Mouse (Mus musculus) limb, embryonic 11.5 days (tissue): ENCODE results near the gene Mrgpra6. TPM values are rescaled to one million over a fixed set of nuclear protein-coding genes. Genes with fewer than 3 reads are reported as not detected.
A peak's percentile ranks its signal among the peaks of the same experiment; 100 is the strongest.

Experiments used
- ATAC-seq: fragments of 200-750 bp; cut with Nextera tagmentation; 2 replicates; pipeline ENCODE4 v1.8.0; 2017; ENCODE audit warnings: low read depth; ENCODE audit not compliant: insufficient number of reproducible peaks, low FRiP score, low TSS enrichment
- DNase-seq: peaks from one replicate; pipeline ENCODE4 v3.0.0-alpha.2; 2015; ENCODE audit warnings: low spot score
- H3K27ac ChIP-seq: fragments of 300-500 bp; sonication (generic); replicated peaks from 2 replicates; pipeline ENCODE4 v1.5.1; 2014; ENCODE audit warnings: low read depth, mild to moderate bottlenecking, low read length
- H3K27me3 ChIP-seq: fragments of 300-500 bp; sonication (generic); 2 replicates; pipeline ENCODE4 v1.6.1; 2014; ENCODE audit warnings: mild to moderate bottlenecking, low read length, mixed read lengths; ENCODE audit not compliant: control insufficient read depth, insufficient read depth
- H3K36me3 ChIP-seq: fragments of 300-500 bp; sonication (generic); 2 replicates; pipeline ENCODE4 v1.6.1; 2014; ENCODE audit warnings: mild to moderate bottlenecking, low read length, moderate library complexity, mixed read lengths; ENCODE audit not compliant: control insufficient read depth, insufficient read depth
- H3K4me1 ChIP-seq: fragments of 300-500 bp; sonication (generic); 2 replicates; pipeline ENCODE4 v1.6.1; 2014; ENCODE audit warnings: low read length, mixed read lengths; ENCODE audit not compliant: control insufficient read depth, insufficient read depth
- H3K4me2 ChIP-seq: fragments of 300-500 bp; sonication (generic); 2 replicates; pipeline ENCODE4 v1.6.1; 2014; ENCODE audit warnings: low read depth, mild to moderate bottlenecking, moderate library complexity; ENCODE audit not compliant: severe bottlenecking
- H3K4me3 ChIP-seq: fragments of 300-500 bp; sonication (generic); 2 replicates; pipeline ENCODE4 v1.5.1; 2014; ENCODE audit warnings: low read depth, low read length
- H3K9ac ChIP-seq: fragments of 300-500 bp; sonication (generic); 2 replicates; pipeline ENCODE4 v1.6.1; 2014; ENCODE audit warnings: mild to moderate bottlenecking, low read length
- H3K9me3 ChIP-seq: fragments of 300-500 bp; sonication (generic); 2 replicates; pipeline ENCODE4 v1.6.1; 2016; ENCODE audit warnings: low read length; ENCODE audit not compliant: control insufficient read depth
- WGBS: fragments of 180-500 bp; shearing (Covaris S2); extraction: QIAGEN DNeasy Blood & Tissue Kit; methylation state at CpG from one replicate; pipeline ENCODE4 v1.1.7; 2014; 5-methylcytosine and 5-hydroxymethylcytosine counted together
- polyA plus RNA-seq: library from polyadenylated mRNA; unstranded; fragments of >200 nt; fragmentation: Nextera tagmentation; extraction: Ambion mirVana; gene quantifications from 2 replicates; pipeline ENCODE4 v1.2.1, GENCODE M21; 2014

Gene Mrgpra6
- polyA plus RNA-seq, 1 experiment from 2014 or later: not detected

DNA sequence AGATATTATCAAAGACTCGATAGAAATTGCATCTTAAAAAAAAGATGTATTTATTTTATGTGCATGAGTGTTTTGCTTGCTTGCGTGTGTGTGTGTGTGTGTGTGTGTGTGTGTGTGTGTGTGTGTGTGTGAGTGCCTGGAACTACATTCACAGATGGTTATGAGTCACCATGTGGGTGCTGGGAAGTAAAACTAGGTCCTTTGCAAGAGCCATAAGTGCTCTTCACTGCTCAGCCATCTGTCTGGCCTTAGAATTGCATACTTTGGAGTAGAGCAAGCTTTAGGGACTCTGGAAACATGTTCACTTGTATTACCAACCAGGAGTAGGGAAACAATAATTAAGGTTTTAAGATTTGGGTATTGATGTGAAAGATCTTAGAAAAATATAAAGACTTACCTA lies 48.9 kb downstream of the Mrgpra6 start:
- WGBS: 96% methylated on average over 2 of the region's 2 CpGs
- ATAC-seq: no peak
- H3K9me3 ChIP-seq: no peaks in the 10 kb centered on the region

DNA sequence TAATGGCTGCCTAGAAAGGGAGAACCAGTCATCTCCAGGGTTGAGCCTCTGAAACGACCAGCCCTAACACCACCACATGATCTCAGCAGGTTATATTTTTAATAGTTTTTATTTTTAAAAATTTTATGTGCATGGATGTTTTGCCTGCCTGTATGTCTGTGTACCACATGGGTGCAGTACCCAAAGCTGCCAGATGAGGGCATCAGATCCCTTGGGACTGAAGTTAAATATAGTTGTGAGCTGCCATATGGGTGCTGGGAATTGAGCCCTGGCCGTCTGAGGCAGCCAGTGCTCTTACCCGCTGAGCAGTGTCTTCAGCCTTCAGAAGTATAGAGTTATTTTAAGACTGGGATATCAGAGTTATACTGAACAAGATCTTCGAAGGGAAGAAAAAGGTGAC lies 49.3 kb downstream of the Mrgpra6 start:
- no peak for DNase-seq
- WGBS: 89% methylated on average over 4 of the region's 4 CpGs
- H3K4me1 ChIP-seq: no peaks in the 10 kb centered on the region

More for the DNA sequence above, 48.9 kb downstream of the Mrgpra6 start:
- Histone ChIP-seq H3K4me2 (no peak overlapping the region), H3K36me3 (no peaks in the 10 kb centered on the region), H3K4me1 (no peaks in the 10 kb centered on the region), H3K27me3 (no peaks in the 10 kb centered on the region), H3K9ac (no peak overlapping the region), H3K27ac (no peak overlapping the region), H3K4me3 (no peak overlapping the region)
- no peak for DNase-seq

DNA sequence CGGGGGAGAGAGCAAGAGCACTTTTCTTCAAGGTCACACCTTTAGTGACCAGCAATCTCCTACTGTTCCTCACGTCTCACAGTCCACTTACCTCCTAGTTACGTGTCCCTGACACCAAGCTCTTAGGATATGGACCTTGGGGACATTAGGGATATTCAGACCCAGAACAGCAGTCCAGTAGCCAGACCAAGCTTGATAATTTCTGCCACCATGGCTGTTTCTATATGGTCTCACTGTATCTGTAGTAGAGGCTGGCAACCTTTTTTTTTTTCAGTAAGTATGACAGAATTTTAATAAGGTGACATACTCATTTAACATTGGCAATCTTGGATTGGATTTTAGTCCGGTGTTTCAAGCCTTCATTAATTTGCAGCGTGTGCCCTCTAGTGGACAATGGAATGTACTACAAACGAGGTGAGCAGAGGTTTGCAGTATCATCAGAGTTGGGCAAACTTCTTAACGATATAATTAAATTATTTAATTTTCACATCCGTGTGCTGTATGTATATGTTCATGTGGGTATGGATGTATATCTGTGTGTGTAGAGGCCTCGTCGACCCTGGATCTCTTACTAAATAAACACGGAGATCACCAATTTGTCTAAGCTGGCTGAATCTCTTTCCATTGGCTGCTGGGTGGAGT lies 54.2 kb downstream of the Mrgpra6 start:
- Histone ChIP-seq H3K9ac (no peak overlapping the region), H3K4me1 (no peaks in the 10 kb centered on the region), H3K36me3 (no peaks in the 10 kb centered on the region), H3K4me2 (no peak overlapping the region), H3K4me3 (no peak overlapping the region), H3K27me3 (no peaks in the 10 kb centered on the region), H3K27ac (no peak overlapping the region), H3K9me3 (no peaks in the 10 kb centered on the region)
- 17% methylated on average over 11 of the region's 11 CpGs for WGBS
- peak; percentile 54 for DNase-seq
- ATAC-seq: no peak

More for the DNA sequence above, 49.3 kb downstream of the Mrgpra6 start:
- ATAC-seq: no peak
- Histone ChIP-seq H3K4me2 (no peak overlapping the region), H3K27me3 (no peaks in the 10 kb centered on the region), H3K9ac (no peak overlapping the region), H3K4me3 (no peak overlapping the region), H3K27ac (no peak overlapping the region), H3K36me3 (no peaks in the 10 kb centered on the region), H3K9me3 (no peaks in the 10 kb centered on the region)

DNA sequence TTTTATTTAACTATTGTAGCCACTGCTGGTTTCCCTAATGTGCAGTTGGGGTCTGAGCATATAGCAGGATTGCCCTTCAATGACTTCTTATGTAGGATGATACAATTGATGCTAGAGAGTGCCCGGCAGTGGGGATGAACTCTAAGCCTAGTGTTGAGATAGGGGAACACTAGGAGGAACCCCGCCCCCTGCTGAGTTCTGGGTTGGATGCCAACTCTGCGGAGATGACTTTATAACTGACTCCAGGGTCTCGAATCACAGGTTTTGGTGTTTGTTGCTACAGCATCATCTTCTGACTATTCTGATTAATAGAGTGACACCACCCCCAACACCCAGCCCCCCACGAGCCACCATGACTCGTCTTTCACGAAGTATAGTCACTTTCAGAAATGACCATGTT lies 56.4 kb downstream of the Mrgpra6 start:
- Histone ChIP-seq H3K27ac (no peak overlapping the region), H3K9ac (no peak overlapping the region), H3K27me3 (no peaks in the 10 kb centered on the region), H3K4me2 (no peak overlapping the region), H3K4me3 (no peak overlapping the region), H3K9me3 (no peaks in the 10 kb centered on the region), H3K4me1 (no peaks in the 10 kb centered on the region), H3K36me3 (no peaks in the 10 kb centered on the region)
- ATAC-seq: no peak
- WGBS: 85% methylated on average over 7 of the region's 7 CpGs
- DNase-seq: no peak

DNA sequence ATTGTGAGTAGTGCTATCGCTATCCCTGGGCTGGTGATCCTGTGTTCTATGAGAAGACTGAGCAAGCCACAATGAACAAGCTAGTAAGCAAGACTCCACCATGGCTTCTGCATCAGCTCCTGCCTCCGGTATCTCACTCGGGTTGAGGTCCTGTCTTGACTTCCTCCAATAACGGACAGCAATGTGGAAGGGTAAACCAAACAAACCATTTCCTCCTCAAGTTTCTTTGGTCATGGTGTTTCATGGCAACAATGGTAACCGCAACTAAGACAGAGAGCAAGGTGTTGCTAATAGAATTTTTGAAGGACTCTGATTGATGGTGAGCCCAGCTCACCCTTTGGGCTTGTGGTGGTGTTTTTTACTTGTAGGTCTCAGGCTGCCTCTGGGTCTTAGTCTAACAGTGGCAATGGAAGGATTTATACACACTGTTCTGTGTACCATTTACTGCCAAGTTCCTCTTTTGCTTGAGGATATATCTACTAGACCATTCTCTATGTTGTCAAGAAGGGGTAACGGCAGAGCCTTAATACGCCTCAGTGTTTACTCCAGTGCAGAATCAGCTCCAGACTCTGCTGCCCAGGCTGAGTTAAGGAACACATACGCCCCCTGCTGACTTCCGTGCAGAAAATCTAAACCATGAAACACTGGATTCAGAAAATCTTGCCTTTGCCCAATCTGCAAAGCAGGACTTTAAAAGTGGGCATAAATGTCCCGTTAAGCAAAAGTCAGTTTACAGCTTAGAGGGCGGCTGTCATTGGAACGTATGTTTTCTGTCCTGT lies 58.5 kb downstream of the Mrgpra6 start:
- peak; percentile 42 for DNase-seq
- Histone ChIP-seq H3K9me3 (no peaks in the 10 kb centered on the region), H3K4me3 (no peak overlapping the region), H3K27me3 (no peaks in the 10 kb centered on the region), H3K9ac (no peak overlapping the region), H3K4me2 (no peak overlapping the region), H3K27ac (no peak overlapping the region), H3K36me3 (no peaks in the 10 kb centered on the region), H3K4me1 (no peaks in the 10 kb centered on the region)
- no peak for ATAC-seq
- 62% methylated on average over 12 of the region's 12 CpGs for WGBS

DNA sequence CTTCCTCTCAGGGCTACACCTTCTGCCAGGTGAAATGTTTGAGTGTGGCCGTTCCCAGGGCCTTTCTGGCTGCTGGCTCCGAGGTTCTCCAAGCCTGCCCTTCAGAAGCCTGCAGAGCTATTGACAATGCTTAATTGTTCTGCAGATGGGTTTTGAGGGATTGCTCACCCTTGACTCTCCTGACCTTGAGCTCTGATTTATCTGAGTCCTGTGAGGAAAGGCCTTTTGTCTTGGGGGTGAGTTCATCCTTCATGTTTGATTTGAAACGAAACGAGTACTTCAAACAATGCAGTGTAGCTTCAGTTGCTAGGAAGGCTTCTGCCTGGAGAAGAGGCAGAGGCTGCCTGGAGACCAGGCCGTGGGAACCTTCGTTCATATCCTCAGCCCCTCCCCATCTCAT lies 60.4 kb downstream of the Mrgpra6 start:
- Histone ChIP-seq H3K9me3 (no peaks in the 10 kb centered on the region), H3K4me3 (no peak overlapping the region), H3K27me3 (no peaks in the 10 kb centered on the region), H3K4me1 (no peaks in the 10 kb centered on the region), H3K27ac (no peak overlapping the region), H3K9ac (no peak overlapping the region), H3K4me2 (no peak overlapping the region), H3K36me3 (no peaks in the 10 kb centered on the region)
- ATAC-seq (no peak), DNase-seq (no peak)
- 56% methylated on average over 6 of the region's 6 CpGs for WGBS

DNA sequence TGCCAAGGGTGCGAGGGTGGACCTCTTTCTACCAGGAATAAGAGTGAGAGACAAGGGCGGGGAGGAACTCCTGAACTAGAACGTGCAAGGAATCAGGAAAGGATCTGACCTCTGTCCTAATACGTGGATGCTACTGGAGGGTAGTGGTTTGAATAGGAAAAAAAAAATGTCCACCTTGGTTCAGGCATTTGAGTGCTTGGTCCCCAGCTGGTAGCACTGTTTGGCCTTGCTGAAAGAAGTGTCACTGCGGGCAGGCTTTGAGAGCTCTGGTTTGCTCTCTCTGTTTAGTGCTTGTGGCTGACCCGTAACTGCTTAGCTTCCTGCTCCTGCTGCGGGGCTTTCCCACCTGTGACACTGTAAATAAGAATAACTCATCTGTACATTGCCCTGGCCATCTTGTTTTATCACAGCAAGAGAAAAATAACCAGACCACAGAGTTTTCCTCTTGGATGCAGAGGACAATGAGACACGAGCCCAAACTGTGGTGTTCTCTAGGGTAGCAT lies 64.8 kb downstream of the Mrgpra6 start:
- Histone ChIP-seq H3K27me3 (peaks cover 2% of the 10 kb centered on the region; the same call in 1 of the 2 replicates), H3K4me2 (no peak overlapping the region)
- WGBS: 76% methylated on average over 8 of the region's 8 CpGs

More for the DNA sequence above, 64.8 kb downstream of the Mrgpra6 start:
- DNase-seq (no peak), ATAC-seq (no peak)
- H3K9me3 ChIP-seq: no peaks in the 10 kb centered on the region
- no peak overlapping the region for H3K4me3 ChIP-seq
- H3K27ac ChIP-seq: no peak overlapping the region
- H3K4me1 ChIP-seq: no peaks in the 10 kb centered on the region
- no peak overlapping the region for H3K9ac ChIP-seq
- H3K36me3 ChIP-seq: no peaks in the 10 kb centered on the region
